Mouse (Mus musculus) neural tube, embryonic 13.5 days (tissue): ENCODE results near the gene Tmeff1. TPM values are rescaled to one million over a fixed set of nuclear protein-coding genes. Genes with fewer than 3 reads are reported as not detected.

Experiments
- ATAC-seq: fragments of 200-750 bp; cut with Nextera tagmentation; 2 replicates; pipeline ENCODE4 v1.8.0; 2017; ENCODE audit warnings: low read depth, mild to moderate bottlenecking, moderate TSS enrichment, moderate library complexity
- H3K27ac ChIP-seq: fragments of 300-500 bp; sonication (generic); replicated peaks from 2 replicates; pipeline ENCODE4 v1.5.1; 2015; ENCODE audit warnings: moderate library complexity, mild to moderate bottlenecking, inconsistent platforms
- H3K27me3 ChIP-seq: fragments of 300-500 bp; sonication (generic); 2 replicates; pipeline ENCODE4 v1.6.1; 2015; ENCODE audit warnings: mild to moderate bottlenecking, inconsistent platforms
- H3K36me3 ChIP-seq: fragments of 300-500 bp; sonication (generic); 2 replicates; pipeline ENCODE4 v1.6.1; 2015; ENCODE audit warnings: mild to moderate bottlenecking, inconsistent platforms
- H3K4me1 ChIP-seq: fragments of 300-500 bp; sonication (generic); replicated peaks from 2 replicates; pipeline ENCODE4 v1.6.1; 2015; ENCODE audit warnings: inconsistent platforms
- H3K4me2 ChIP-seq: fragments of 300-500 bp; sonication (generic); 2 replicates; pipeline ENCODE4 v1.6.1; 2015; ENCODE audit warnings: inconsistent platforms, mild to moderate bottlenecking, moderate library complexity
- H3K4me3 ChIP-seq: fragments of 300-500 bp; sonication (generic); 2 replicates; pipeline ENCODE4 v1.5.1; 2015; ENCODE audit warnings: mild to moderate bottlenecking, inconsistent platforms
- H3K9ac ChIP-seq: fragments of 300-500 bp; sonication (generic); 2 replicates; pipeline ENCODE4 v1.6.1; 2015; ENCODE audit warnings: moderate library complexity, mild to moderate bottlenecking, inconsistent platforms
- H3K9me3 ChIP-seq: fragments of 300-500 bp; sonication (generic); 2 replicates; pipeline ENCODE4 v1.6.1; 2016; ENCODE audit warnings: inconsistent platforms
- WGBS: fragments of 180-500 bp; shearing (Covaris S2); methylation state at CpG from one replicate; pipeline ENCODE4 v1.1.7; 2015; 5-methylcytosine and 5-hydroxymethylcytosine counted together
- polyA plus RNA-seq: library from polyadenylated mRNA; unstranded; fragments of >200 nt; fragmentation: Nextera tagmentation; extraction: Ambion mirVana; gene quantifications from 2 replicates; pipeline ENCODE4 v1.2.1, GENCODE M21; 2015

Tmeff1 gene
- polyA plus RNA-seq, 1 experiment from 2014 or later = 315 TPM

- H3K4me1 ChIP-seq = no peaks in the 10 kb centered on the region; the same call in 1 of the 2 replicates
- no peak overlapping the region for H3K27ac ChIP-seq
- peaks cover 56% of the 10 kb centered on the region for H3K36me3 ChIP-seq
- H3K4me2 ChIP-seq = no peak overlapping the region
- no peaks in the 10 kb centered on the region for H3K27me3 ChIP-seq
- no peak overlapping the region for H3K9ac ChIP-seq
- no peak for ATAC-seq
- 78% methylated on average over 6 of the region's 6 CpGs for WGBS
- H3K4me3 ChIP-seq = no peak overlapping the region
- no peaks in the 10 kb centered on the region for H3K9me3 ChIP-seq
These were observed 48.6 kb downstream of the Tmeff1 start for GRCm38 (mm10) chr4:48633529-48633928.

GRCm38 (mm10) chr4:48634058-48634457, 49.1 kb downstream of the Tmeff1 start:
- Histone ChIP-seq H3K9me3 (no peaks in the 10 kb centered on the region), H3K4me3 (no peak overlapping the region), H3K9ac (no peak overlapping the region), H3K27ac (no peak overlapping the region), H3K36me3 (peaks cover 56% of the 10 kb centered on the region), H3K4me1 (no peaks in the 10 kb centered on the region; the same call in 1 of the 2 replicates), H3K27me3 (no peaks in the 10 kb centered on the region), H3K4me2 (no peak overlapping the region)
- 72% methylated on average over 2 of the region's 2 CpGs for WGBS
- no peak for ATAC-seq

DNA sequence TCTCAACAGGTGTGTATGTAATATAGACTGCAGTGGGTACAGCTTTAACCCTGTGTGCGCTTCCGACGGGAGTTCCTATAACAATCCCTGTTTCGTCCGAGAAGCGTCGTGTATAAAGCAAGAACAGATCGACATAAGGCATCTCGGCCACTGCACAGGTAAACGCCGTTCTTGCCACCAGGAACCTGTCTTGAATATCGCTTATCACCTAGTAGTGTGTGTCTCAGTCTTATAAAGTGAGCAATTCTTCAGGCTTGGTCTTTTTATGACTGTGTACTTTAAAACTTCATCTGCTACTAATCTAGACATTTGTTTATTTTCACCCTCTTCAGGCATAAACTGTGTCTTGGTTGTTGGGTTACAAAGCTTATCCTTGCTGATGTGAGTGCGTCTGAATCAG, 51.9 kb downstream of the Tmeff1 start:
- Histone ChIP-seq H3K27ac (no peak overlapping the region), H3K27me3 (no peaks in the 10 kb centered on the region), H3K9me3 (no peaks in the 10 kb centered on the region), H3K4me2 (no peak overlapping the region), H3K9ac (no peak overlapping the region), H3K36me3 (peaks cover 66% of the 10 kb centered on the region), H3K4me1 (no peaks in the 10 kb centered on the region; the same call in 1 of the 2 replicates), H3K4me3 (no peak overlapping the region)
- no peak for ATAC-seq
- 94% methylated on average over 13 of the region's 13 CpGs for WGBS

DNA sequence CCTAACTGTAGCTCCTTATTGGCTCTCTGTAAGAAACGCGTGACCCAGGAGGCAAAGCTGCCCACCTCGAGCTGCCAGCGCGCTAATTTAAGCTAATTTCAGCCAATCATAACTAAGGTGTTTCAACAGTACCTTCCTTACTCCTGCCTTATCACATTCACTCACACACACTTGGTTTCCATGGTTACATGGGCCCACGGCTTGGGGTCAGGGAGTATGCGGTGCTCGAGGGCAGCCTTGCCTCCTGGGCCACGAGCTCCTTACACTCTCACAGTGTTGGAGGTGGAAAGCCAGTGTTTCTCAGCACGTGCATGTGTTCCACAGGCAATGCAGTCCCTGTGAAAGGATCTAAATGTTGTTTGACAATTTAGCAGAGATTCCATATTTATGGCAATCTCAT, 53.2 kb downstream of the Tmeff1 start:
- no peaks in the 10 kb centered on the region; the same call in 1 of the 2 replicates for H3K4me1 ChIP-seq
- H3K9me3 ChIP-seq = no peaks in the 10 kb centered on the region
- no peak overlapping the region for H3K27ac ChIP-seq
- ATAC-seq = no peak
- H3K36me3 ChIP-seq = peaks cover 76% of the 10 kb centered on the region
- H3K4me3 ChIP-seq = no peak overlapping the region
- no peak overlapping the region for H3K9ac ChIP-seq
- no peak overlapping the region for H3K4me2 ChIP-seq
- WGBS = 79% methylated on average over 10 of the region's 10 CpGs
- H3K27me3 ChIP-seq = no peaks in the 10 kb centered on the region

- H3K9ac ChIP-seq = no peak overlapping the region
- peaks cover 82% of the 10 kb centered on the region for H3K36me3 ChIP-seq
- no peaks in the 10 kb centered on the region for H3K9me3 ChIP-seq
- H3K27ac ChIP-seq = no peak overlapping the region
- WGBS = 92% methylated on average over 17 of the region's 17 CpGs
- H3K27me3 ChIP-seq = no peaks in the 10 kb centered on the region
- no peak overlapping the region for H3K4me3 ChIP-seq
- ATAC-seq = no peak
- H3K4me2 ChIP-seq = no peak overlapping the region
- H3K4me1 ChIP-seq = no peaks in the 10 kb centered on the region; the same call in 1 of the 2 replicates
These were observed 54.5 kb downstream of the Tmeff1 start for GRCm38 (mm10) chr4:48639503-48639902.

DNA sequence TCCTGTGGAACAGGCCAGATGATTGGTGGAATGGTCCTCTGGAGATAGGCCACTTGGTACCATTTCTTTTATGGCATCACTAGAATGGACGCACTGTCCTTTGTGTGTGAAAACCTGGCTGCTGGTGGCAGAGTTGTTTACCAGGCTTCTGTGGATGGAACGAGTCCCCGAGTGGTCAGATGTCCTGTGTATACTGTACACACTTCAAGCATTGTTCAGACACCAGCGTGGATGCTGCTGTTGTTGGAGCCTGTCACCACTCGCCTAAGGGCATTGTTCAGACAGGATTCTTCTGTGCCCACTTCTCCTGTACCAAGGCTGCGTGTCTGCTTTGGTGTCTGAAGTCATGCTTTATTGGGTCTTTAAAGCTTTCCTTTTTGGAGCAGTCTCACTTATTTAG, 58.8 kb downstream of the Tmeff1 start:
- Histone ChIP-seq H3K4me2 (no peak overlapping the region), H3K36me3 (peaks cover 89% of the 10 kb centered on the region), H3K9ac (no peak overlapping the region), H3K4me1 (no peaks in the 10 kb centered on the region), H3K9me3 (no peaks in the 10 kb centered on the region), H3K4me3 (no peak overlapping the region), H3K27ac (no peak overlapping the region), H3K27me3 (no peaks in the 10 kb centered on the region)
- WGBS = 86% methylated on average over 6 of the region's 6 CpGs
- ATAC-seq = no peak

GRCm38 (mm10) chr4:48646143-48646542, 61.2 kb downstream of the Tmeff1 start:
- Histone ChIP-seq H3K27me3 (no peaks in the 10 kb centered on the region), H3K36me3 (peaks cover 88% of the 10 kb centered on the region), H3K9ac (no peak overlapping the region), H3K4me3 (no peak overlapping the region), H3K4me2 (no peak overlapping the region), H3K4me1 (no peaks in the 10 kb centered on the region), H3K27ac (no peak overlapping the region), H3K9me3 (no peaks in the 10 kb centered on the region)
- no peak for ATAC-seq
- WGBS = 95% methylated on average over 5 of the region's 5 CpGs

GRCm38 (mm10) chr4:48650617-48651360, 65.8 kb downstream of the Tmeff1 start:
- peaks cover 87% of the 10 kb centered on the region for H3K36me3 ChIP-seq

DNA sequence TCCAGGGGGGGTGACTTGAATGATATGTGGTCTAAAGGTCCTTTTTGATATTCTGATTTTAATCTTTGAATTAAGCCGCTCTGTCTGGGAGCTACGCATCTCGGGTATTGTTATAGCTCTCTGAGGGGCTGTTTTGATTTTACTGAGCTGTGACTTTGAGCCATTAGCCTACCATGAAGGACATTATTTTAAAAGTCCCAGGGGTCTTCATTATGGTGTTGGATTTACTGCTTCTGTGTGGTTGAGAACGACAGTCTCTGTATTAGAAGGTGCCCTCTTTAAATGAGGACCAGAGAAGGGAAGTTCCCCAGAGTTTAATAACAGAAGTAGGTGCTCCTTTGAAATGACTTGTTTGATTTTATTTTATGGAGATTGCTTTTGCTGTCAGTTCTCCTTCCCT, 69.1 kb downstream of the Tmeff1 start:
- no peak overlapping the region for H3K9ac ChIP-seq
- H3K4me3 ChIP-seq = no peak overlapping the region
- no peak overlapping the region for H3K27ac ChIP-seq
- H3K27me3 ChIP-seq = no peaks in the 10 kb centered on the region
- H3K4me1 ChIP-seq = peaks cover 16% of the 10 kb centered on the region
- peak; percentile 55 for ATAC-seq
- H3K4me2 ChIP-seq = no peak overlapping the region
- no peaks in the 10 kb centered on the region for H3K9me3 ChIP-seq
- 29% methylated on average over 4 of the region's 4 CpGs for WGBS
- peaks cover 88% of the 10 kb centered on the region for H3K36me3 ChIP-seq

More at GRCm38 (mm10) chr4:48650617-48651360, 65.8 kb downstream of the Tmeff1 start:
- WGBS = 92% methylated on average over 10 of the region's 10 CpGs
- Histone ChIP-seq H3K4me2 (no peak overlapping the region), H3K4me1 (peaks cover 16% of the 10 kb centered on the region), H3K27me3 (no peaks in the 10 kb centered on the region), H3K4me3 (no peak overlapping the region), H3K9ac (no peak overlapping the region), H3K9me3 (no peaks in the 10 kb centered on the region), H3K27ac (no peak overlapping the region)
- no peak for ATAC-seq

GRCm38 (mm10) chr4:48656530-48656929, 71.6 kb downstream of the Tmeff1 start:
- Histone ChIP-seq H3K4me3 (no peak overlapping the region), H3K36me3 (peaks cover 90% of the 10 kb centered on the region), H3K4me1 (peaks cover 16% of the 10 kb centered on the region), H3K27me3 (no peaks in the 10 kb centered on the region), H3K27ac (no peak overlapping the region), H3K9me3 (no peaks in the 10 kb centered on the region), H3K4me2 (no peak overlapping the region), H3K9ac (no peak overlapping the region)
- no peak for ATAC-seq
- WGBS = 95% methylated on average over 8 of the region's 8 CpGs

DNA sequence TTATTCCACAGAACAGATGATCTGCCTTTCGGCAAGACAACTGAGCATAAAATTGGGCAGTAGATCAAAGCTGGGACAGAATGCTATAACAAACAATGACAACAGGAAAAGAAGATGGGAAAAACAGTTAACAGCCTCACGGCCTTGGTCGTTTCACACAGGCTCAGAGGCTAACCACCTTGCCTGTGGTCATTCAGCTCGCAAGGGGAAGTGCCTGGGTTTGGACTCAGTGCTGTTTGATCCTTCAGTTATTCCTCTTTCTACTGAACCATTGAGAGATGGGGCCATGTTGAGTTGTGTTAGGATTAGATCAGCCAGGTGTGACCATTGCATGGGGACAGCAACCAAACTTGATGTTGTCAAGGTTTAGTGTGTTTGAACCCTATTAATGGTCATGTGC, 75.2 kb downstream of the Tmeff1 start:
- Histone ChIP-seq H3K9ac (no peak overlapping the region), H3K4me1 (no peaks in the 10 kb centered on the region), H3K9me3 (no peaks in the 10 kb centered on the region), H3K36me3 (peaks cover 78% of the 10 kb centered on the region), H3K4me3 (no peak overlapping the region), H3K27me3 (no peaks in the 10 kb centered on the region), H3K4me2 (no peak overlapping the region), H3K27ac (no peak overlapping the region)
- ATAC-seq = no peak
- WGBS = 79% methylated on average over 4 of the region's 4 CpGs

GRCm38 (mm10) chr4:48660619-48661575, 75.9 kb downstream of the Tmeff1 start:
- no peak overlapping the region for H3K27ac ChIP-seq
- no peak overlapping the region for H3K9ac ChIP-seq
- 91% methylated on average over 7 of the region's 7 CpGs for WGBS
- H3K4me3 ChIP-seq = no peak overlapping the region
- no peak for ATAC-seq
- no peaks in the 10 kb centered on the region for H3K9me3 ChIP-seq
- H3K4me1 ChIP-seq = no peaks in the 10 kb centered on the region
- peaks cover 80% of the 10 kb centered on the region for H3K36me3 ChIP-seq
- no peaks in the 10 kb centered on the region for H3K27me3 ChIP-seq
- no peak overlapping the region for H3K4me2 ChIP-seq
